In the genomic region with DNA sequence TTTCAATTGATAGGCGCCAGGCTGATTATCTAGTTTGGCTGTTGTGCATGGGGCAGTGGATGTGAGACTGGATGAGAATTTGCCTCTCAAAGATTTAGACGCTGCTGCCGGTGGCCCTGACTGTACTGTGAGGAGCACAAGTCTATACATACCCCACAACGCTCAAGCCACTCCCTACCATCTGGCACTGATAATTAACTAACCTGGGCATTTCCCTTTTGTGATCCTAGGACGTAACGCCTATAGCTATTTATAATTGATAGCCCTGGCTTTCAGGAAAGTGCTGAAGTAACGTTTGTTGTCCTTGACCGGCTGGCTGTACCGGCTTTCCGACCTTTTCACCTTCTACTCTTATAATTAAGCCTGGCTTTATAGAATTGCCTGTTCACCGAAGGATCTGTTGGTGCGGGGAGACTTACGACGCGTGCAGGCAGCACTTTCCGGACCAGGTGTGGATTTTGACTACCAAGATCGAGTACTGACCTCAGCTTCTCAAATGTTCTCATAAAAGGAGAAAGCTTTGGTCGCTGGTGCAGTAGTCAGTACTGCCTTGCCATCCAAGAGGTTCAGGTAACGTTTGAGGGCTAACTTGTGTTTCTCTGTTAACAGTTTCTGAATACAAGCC, we compare ENCODE assay signal across 13 mouse cellular contexts.
A peak's percentile ranks its signal among the peaks of the same experiment; 100 is the strongest.
DNase-seq lines count a peak whose midpoint lies in the region; ATAC-seq lines count a peak whose summit lies in the region.
"Had no signal": no experiment of that assay in that cellular context is flagged by ENCODE, and none has a peak within 500 bp of the region (broad histone marks: within the 10 kb centered on the region; RNA-seq: fewer than 3 reads in every experiment).

No protein-coding gene starts in this region.

- H3K9me3 ChIP-seq in forebrain, embryonic 14.5 days (replicated peaks; ENCODE audit: control insufficient read depth, low read length), result no peaks in the 10 kb centered on the region
- H3K9me3 ChIP-seq in forebrain, embryonic 15.5 days, result no peaks in the 10 kb centered on the region
- H3K9me3 ChIP-seq in neural tube, embryonic 15.5 days (replicated peaks), result no peaks in the 10 kb centered on the region
- H3K9me3 ChIP-seq in liver, embryonic 16.5 days (replicated peaks; ENCODE audit: control insufficient read depth, low read length), result no peaks in the 10 kb centered on the region
- no peaks in the 10 kb centered on the region for H3K9me3 ChIP-seq in hindbrain, embryonic 16.5 days (ENCODE audit: control insufficient read depth, low read length)
- H3K9me3 ChIP-seq: G1E; heart, embryonic 15.5 days had no signal

- 42% methylated on average over 19 of the region's 19 CpGs for WGBS in forebrain, embryonic 14.5 days
- WGBS in forebrain, embryonic 15.5 days, result 47% methylated on average over 19 of the region's 19 CpGs
- WGBS in neural tube, embryonic 15.5 days, result 32% methylated on average over 19 of the region's 19 CpGs
- 46% methylated on average over 19 of the region's 19 CpGs for WGBS in liver, embryonic 16.5 days (ENCODE audit: insufficient replicate concordance)
- 54% methylated on average over 19 of the region's 19 CpGs for WGBS in hindbrain, embryonic 16.5 days

- DNase-seq in forebrain, embryonic 14.5 days (ENCODE audit: low spot score), result peak; percentile 22
- DNase-seq in neural tube, embryonic 10.5 days (ENCODE audit: extremely low spot score, low spot score), result peak; percentile 17
- DNase-seq in adrenal gland, postnatal 36 days, result no peak
- no peak for DNase-seq in frontal cortex, postnatal 25 days (ENCODE audit: low spot score in 2 of 2)
- DNase-seq: cerebellum, postnatal 25 days; gastrocnemius, postnatal 10 days had no signal

- H3K27ac ChIP-seq in forebrain, embryonic 14.5 days (ENCODE audit: low read depth, low read length), result no peak overlapping the region
- H3K27ac ChIP-seq in forebrain, embryonic 15.5 days (replicated peaks), result no peak overlapping the region
- H3K27ac ChIP-seq in neural tube, embryonic 15.5 days (replicated peaks), result no peak overlapping the region
- H3K27ac ChIP-seq in liver, embryonic 16.5 days (ENCODE audit: low read length), result no peak overlapping the region
- no peak overlapping the region for H3K27ac ChIP-seq in hindbrain, embryonic 16.5 days (ENCODE audit: low read depth, low read length)
- H3K27ac ChIP-seq: heart, embryonic 15.5 days had no signal

- H3K27me3 ChIP-seq in forebrain, embryonic 14.5 days (replicated peaks; ENCODE audit: control insufficient read depth, insufficient read depth, low read length), result no peaks in the 10 kb centered on the region
- H3K27me3 ChIP-seq in forebrain, embryonic 15.5 days, result no peaks in the 10 kb centered on the region
- no peaks in the 10 kb centered on the region for H3K27me3 ChIP-seq in neural tube, embryonic 15.5 days (replicated peaks)
- no peaks in the 10 kb centered on the region for H3K27me3 ChIP-seq in liver, embryonic 16.5 days (ENCODE audit: control insufficient read depth, insufficient read depth, low read depth, low read length)
- no peaks in the 10 kb centered on the region; the same call in 1 of the 2 replicates for H3K27me3 ChIP-seq in hindbrain, embryonic 16.5 days (replicated peaks; ENCODE audit: control insufficient read depth, insufficient read depth, low read length)

- H3K4me1 ChIP-seq in forebrain, embryonic 14.5 days (ENCODE audit: control insufficient read depth, insufficient read depth, low read length), result peaks cover 11% of the 10 kb centered on the region
- peaks cover 12% of the 10 kb centered on the region for H3K4me1 ChIP-seq in forebrain, embryonic 15.5 days
- H3K4me1 ChIP-seq in neural tube, embryonic 15.5 days, result peaks cover 7% of the 10 kb centered on the region; the same call in 1 of the 2 replicates
- H3K4me1 ChIP-seq in liver, embryonic 16.5 days (ENCODE audit: control insufficient read depth, low read depth, low read length), result no peaks in the 10 kb centered on the region
- H3K4me1 ChIP-seq in hindbrain, embryonic 16.5 days (ENCODE audit: control insufficient read depth, insufficient read depth, low read depth, low read length), result peaks cover 2% of the 10 kb centered on the region

- ATAC-seq in forebrain, embryonic 14.5 days, result no peak
- ATAC-seq in forebrain, embryonic 15.5 days (replicated peaks), result no peak
- ATAC-seq in neural tube, embryonic 15.5 days (ENCODE audit: low FRiP score), result no peak
- peak; percentile 47; the same call in 1 of the 2 replicates for ATAC-seq in liver, embryonic 16.5 days (ENCODE audit: low read depth)
- no peak for ATAC-seq in hindbrain, embryonic 16.5 days
- ATAC-seq: activated CD4-positive, CD25-positive, alpha-beta regulatory T cell, adult 4 months had no signal

- H3K9ac ChIP-seq in forebrain, embryonic 14.5 days (ENCODE audit: low read length), result no peak overlapping the region
- no peak overlapping the region for H3K9ac ChIP-seq in forebrain, embryonic 15.5 days (replicated peaks)
- H3K9ac ChIP-seq in neural tube, embryonic 15.5 days (replicated peaks), result no peak overlapping the region
- no peak overlapping the region for H3K9ac ChIP-seq in liver, embryonic 16.5 days (ENCODE audit: low read depth, low read length)
- no peak overlapping the region for H3K9ac ChIP-seq in hindbrain, embryonic 16.5 days (ENCODE audit: low read depth, low read length)
- H3K9ac ChIP-seq: heart, embryonic 15.5 days had no signal

- H3K4me2 ChIP-seq in forebrain, embryonic 14.5 days (ENCODE audit: low read length), result no peak overlapping the region
- no peak overlapping the region for H3K4me2 ChIP-seq in forebrain, embryonic 15.5 days (replicated peaks)
- no peak overlapping the region for H3K4me2 ChIP-seq in neural tube, embryonic 15.5 days
- no peak overlapping the region for H3K4me2 ChIP-seq in liver, embryonic 16.5 days (ENCODE audit: low read depth, low read length)
- H3K4me2 ChIP-seq in hindbrain, embryonic 16.5 days (ENCODE audit: low read length), result no peak overlapping the region
- H3K4me2 ChIP-seq: heart, embryonic 15.5 days had no signal

- H3K36me3 ChIP-seq in forebrain, embryonic 14.5 days (ENCODE audit: control insufficient read depth, insufficient read depth, low read length), result no peaks in the 10 kb centered on the region
- H3K36me3 ChIP-seq in forebrain, embryonic 15.5 days, result no peaks in the 10 kb centered on the region
- no peaks in the 10 kb centered on the region for H3K36me3 ChIP-seq in neural tube, embryonic 15.5 days
- no peaks in the 10 kb centered on the region for H3K36me3 ChIP-seq in liver, embryonic 16.5 days (ENCODE audit: control insufficient read depth, insufficient read depth)
- no peaks in the 10 kb centered on the region for H3K36me3 ChIP-seq in hindbrain, embryonic 16.5 days (ENCODE audit: control insufficient read depth, insufficient read depth, low read length)
- H3K36me3 ChIP-seq: G1E; heart, embryonic 15.5 days had no signal

- H3K4me3 ChIP-seq in forebrain, embryonic 14.5 days (ENCODE audit: low read depth, low read length), result no peak overlapping the region
- no peak overlapping the region for H3K4me3 ChIP-seq in forebrain, embryonic 15.5 days
- H3K4me3 ChIP-seq in neural tube, embryonic 15.5 days (replicated peaks), result no peak overlapping the region
- no peak overlapping the region for H3K4me3 ChIP-seq in liver, embryonic 16.5 days (ENCODE audit: low read depth, low read length)
- no peak overlapping the region for H3K4me3 ChIP-seq in hindbrain, embryonic 16.5 days (ENCODE audit: low read length)
- H3K4me3 ChIP-seq: heart, embryonic 15.5 days had no signal

Comparison
In these comparisons a context has a peak if more than half of its experiments do, and no peak if none do; other contexts are left out.
1. DNase-seq: peak in forebrain, embryonic 14.5 days (single experiment) and neural tube, embryonic 10.5 days (single experiment); none in adrenal gland, postnatal 36 days (0 of 2) and frontal cortex, postnatal 25 days (0 of 2).